Mouse (Mus musculus) neural tube, embryonic 14.5 days (tissue): ENCODE data around the gene Hist1h4h. TPM values are rescaled to one million over a fixed set of nuclear protein-coding genes. Genes with fewer than 3 reads are reported as not detected.

ENCODE experiments used
- ATAC-seq: fragments of 200-750 bp; cut with Nextera tagmentation; 2 replicates; pipeline ENCODE4 v1.8.0; 2017; ENCODE audit warnings: low read depth, mild to moderate bottlenecking, moderate TSS enrichment, moderate library complexity
- H3K27ac ChIP-seq: fragments of 300-500 bp; sonication (generic); 2 replicates; pipeline ENCODE4 v1.5.1; 2014; ENCODE audit warnings: low read depth, mild to moderate bottlenecking, control low read depth, low read length, moderate library complexity, mixed read lengths
- H3K27me3 ChIP-seq: fragments of 300-500 bp; sonication (generic); 2 replicates; pipeline ENCODE4 v1.6.1; 2014; ENCODE audit warnings: low read length; ENCODE audit not compliant: control insufficient read depth, insufficient read depth
- H3K36me3 ChIP-seq: fragments of 300-500 bp; sonication (generic); 2 replicates; pipeline ENCODE4 v1.6.1; 2014; ENCODE audit warnings: low read length, mixed read lengths; ENCODE audit not compliant: control insufficient read depth, insufficient read depth
- H3K4me1 ChIP-seq: fragments of 300-500 bp; sonication (generic); 2 replicates; pipeline ENCODE4 v1.6.1; 2014; ENCODE audit warnings: low read length; ENCODE audit not compliant: control insufficient read depth, insufficient read depth
- H3K4me2 ChIP-seq: fragments of 300-500 bp; sonication (generic); 2 replicates; pipeline ENCODE4 v1.6.1; 2014; ENCODE audit warnings: mild to moderate bottlenecking, low read depth, low read length, control low read depth
- H3K4me3 ChIP-seq: fragments of 300-500 bp; sonication (generic); 2 replicates; pipeline ENCODE4 v1.5.1; 2014; ENCODE audit warnings: low read depth, low read length, control low read depth, mixed read lengths
- H3K9ac ChIP-seq: fragments of 300-500 bp; sonication (generic); replicated peaks from 2 replicates; pipeline ENCODE4 v1.6.1; 2014; ENCODE audit warnings: low read depth, mild to moderate bottlenecking, control low read depth, low read length, mixed read lengths
- H3K9me3 ChIP-seq: fragments of 300-500 bp; sonication (generic); 2 replicates; pipeline ENCODE4 v1.6.1; 2016; ENCODE audit warnings: low read length; ENCODE audit not compliant: control insufficient read depth
- WGBS: fragments of 180-500 bp; shearing (Covaris S2); extraction: QIAGEN DNeasy Blood & Tissue Kit; methylation state at CpG from one replicate; pipeline ENCODE4 v1.1.7; 2014; 5-methylcytosine and 5-hydroxymethylcytosine counted together
- polyA plus RNA-seq: library from polyadenylated mRNA; unstranded; fragments of >200 nt; fragmentation: Nextera tagmentation; extraction: Ambion mirVana; gene quantifications from 2 replicates; pipeline ENCODE4 v1.2.1, GENCODE M21; 2014

Hist1h4h gene
- polyA plus RNA-seq, 1 experiment from 2014 or later = 1.7 TPM

GRCm38 (mm10) chr13:23497656-23498321 is 33.1 kb upstream of the Hist1h4h start:
- H3K36me3 ChIP-seq = no peaks in the 10 kb centered on the region
- H3K4me2 ChIP-seq = peak overlapping the region; percentile 31
- H3K27ac ChIP-seq = no peak overlapping the region
- H3K4me1 ChIP-seq = no peaks in the 10 kb centered on the region
- H3K9ac ChIP-seq = no peak overlapping the region
- no peaks in the 10 kb centered on the region for H3K9me3 ChIP-seq
- H3K4me3 ChIP-seq = no peak overlapping the region; the same call in 1 of the 2 replicates
- 4% methylated on average over 19 of the region's 19 CpGs for WGBS
- no peak for ATAC-seq
- H3K27me3 ChIP-seq = no peaks in the 10 kb centered on the region; the same call in 1 of the 2 replicates

GRCm38 (mm10) chr13:23498653-23499052 is 32.2 kb upstream of the Hist1h4h start:
- peak overlapping the region; percentile 31 for H3K4me2 ChIP-seq
- H3K4me1 ChIP-seq = no peaks in the 10 kb centered on the region
- no peak overlapping the region for H3K27ac ChIP-seq
- ATAC-seq = no peak
- no peak overlapping the region for H3K9ac ChIP-seq
- no peaks in the 10 kb centered on the region; the same call in 1 of the 2 replicates for H3K27me3 ChIP-seq
- 9% methylated on average over 10 of the region's 10 CpGs for WGBS
- H3K9me3 ChIP-seq = no peaks in the 10 kb centered on the region
- H3K4me3 ChIP-seq = peak overlapping the region; percentile 8; the same call in 1 of the 2 replicates
- H3K36me3 ChIP-seq = no peaks in the 10 kb centered on the region

- Histone ChIP-seq H3K27ac (no peak overlapping the region), H3K9me3 (no peaks in the 10 kb centered on the region), H3K4me2 (no peak overlapping the region), H3K4me3 (no peak overlapping the region), H3K36me3 (no peaks in the 10 kb centered on the region), H3K4me1 (no peaks in the 10 kb centered on the region), H3K9ac (no peak overlapping the region), H3K27me3 (no peaks in the 10 kb centered on the region; the same call in 1 of the 2 replicates)
- ATAC-seq = no peak
- 8% methylated on average over 7 of the region's 7 CpGs for WGBS
Observed at GRCm38 (mm10) chr13:23499943-23500342, 30.9 kb upstream of the Hist1h4h start.

GRCm38 (mm10) chr13:23500424-23501200 is 30.2 kb upstream of the Hist1h4h start:
- 1% methylated on average over 17 of the region's 17 CpGs for WGBS
- H3K27me3 ChIP-seq = no peaks in the 10 kb centered on the region; the same call in 1 of the 2 replicates
- no peak overlapping the region for H3K4me2 ChIP-seq
- H3K4me1 ChIP-seq = no peaks in the 10 kb centered on the region
- ATAC-seq = peak; percentile 77; the same call in 1 of the 2 replicates
- no peak overlapping the region for H3K9ac ChIP-seq
- H3K9me3 ChIP-seq = no peaks in the 10 kb centered on the region
- no peak overlapping the region for H3K4me3 ChIP-seq
- H3K27ac ChIP-seq = no peak overlapping the region
- no peaks in the 10 kb centered on the region for H3K36me3 ChIP-seq

GRCm38 (mm10) chr13:23501511-23501910 is 29.3 kb upstream of the Hist1h4h start:
- WGBS = 27% methylated on average over 5 of the region's 5 CpGs
- no peak overlapping the region for H3K9ac ChIP-seq
- no peak for ATAC-seq
- H3K4me2 ChIP-seq = no peak overlapping the region
- no peaks in the 10 kb centered on the region; the same call in 1 of the 2 replicates for H3K27me3 ChIP-seq
- no peak overlapping the region for H3K27ac ChIP-seq
- no peaks in the 10 kb centered on the region for H3K4me1 ChIP-seq
- H3K9me3 ChIP-seq = no peaks in the 10 kb centered on the region
- no peak overlapping the region for H3K4me3 ChIP-seq
- no peaks in the 10 kb centered on the region for H3K36me3 ChIP-seq

GRCm38 (mm10) chr13:23502031-23502567 is 28.8 kb upstream of the Hist1h4h start:
- no peaks in the 10 kb centered on the region; the same call in 1 of the 2 replicates for H3K27me3 ChIP-seq
- H3K27ac ChIP-seq = no peak overlapping the region
- 36% methylated on average over 9 of the region's 9 CpGs for WGBS
- no peak overlapping the region for H3K9ac ChIP-seq
- no peaks in the 10 kb centered on the region for H3K36me3 ChIP-seq
- no peaks in the 10 kb centered on the region for H3K4me1 ChIP-seq
- H3K4me2 ChIP-seq = no peak overlapping the region
- H3K9me3 ChIP-seq = no peaks in the 10 kb centered on the region
- no peak overlapping the region for H3K4me3 ChIP-seq
- no peak for ATAC-seq

GRCm38 (mm10) chr13:23502916-23503315 is 27.9 kb upstream of the Hist1h4h start:
- no peaks in the 10 kb centered on the region for H3K36me3 ChIP-seq
- no peak for ATAC-seq
- H3K9me3 ChIP-seq = no peaks in the 10 kb centered on the region

GRCm38 (mm10) chr13:23503797-23504196 is 27.1 kb upstream of the Hist1h4h start:
- no peak for ATAC-seq
- Histone ChIP-seq H3K4me1 (no peaks in the 10 kb centered on the region), H3K27me3 (no peaks in the 10 kb centered on the region)

More at GRCm38 (mm10) chr13:23502916-23503315, 27.9 kb upstream of the Hist1h4h start:
- no peaks in the 10 kb centered on the region for H3K4me1 ChIP-seq
- no peak overlapping the region for H3K4me3 ChIP-seq
- H3K27ac ChIP-seq = no peak overlapping the region
- no peak overlapping the region for H3K4me2 ChIP-seq
- no peaks in the 10 kb centered on the region; the same call in 1 of the 2 replicates for H3K27me3 ChIP-seq
- WGBS = 39% methylated on average over 4 of the region's 4 CpGs
- no peak overlapping the region for H3K9ac ChIP-seq

More at GRCm38 (mm10) chr13:23503797-23504196, 27.1 kb upstream of the Hist1h4h start:
- Histone ChIP-seq H3K4me3 (no peak overlapping the region), H3K4me2 (no peak overlapping the region), H3K36me3 (no peaks in the 10 kb centered on the region), H3K9me3 (no peaks in the 10 kb centered on the region), H3K27ac (no peak overlapping the region), H3K9ac (no peak overlapping the region)
- WGBS = under 1% methylated on average over 9 of the region's 9 CpGs
